Mouse (Mus musculus) midbrain, embryonic 13.5 days (tissue): ENCODE results near the gene Gm42669. TPM values are rescaled to one million over a fixed set of nuclear protein-coding genes. Genes with fewer than 3 reads are reported as not detected.

Experiments used
- ATAC-seq: fragments of 200-750 bp; cut with Nextera tagmentation; 2 replicates; pipeline ENCODE4 v1.8.0; 2017; ENCODE audit warnings: mild to moderate bottlenecking, moderate TSS enrichment, moderate library complexity
- H3K27ac ChIP-seq: fragments of 300-500 bp; sonication (generic); 2 replicates; pipeline ENCODE4 v1.5.1; 2015; ENCODE audit warnings: inconsistent platforms, mild to moderate bottlenecking, moderate library complexity
- H3K27me3 ChIP-seq: fragments of 300-500 bp; sonication (generic); 2 replicates; pipeline ENCODE4 v1.6.1; 2015; ENCODE audit warnings: mild to moderate bottlenecking, inconsistent platforms
- H3K36me3 ChIP-seq: fragments of 300-500 bp; sonication (generic); 2 replicates; pipeline ENCODE4 v1.6.1; 2015; ENCODE audit warnings: mild to moderate bottlenecking, inconsistent platforms
- H3K4me1 ChIP-seq: fragments of 300-500 bp; sonication (generic); replicated peaks from 2 replicates; pipeline ENCODE4 v1.6.1; 2015; ENCODE audit warnings: inconsistent platforms
- H3K4me2 ChIP-seq: fragments of 300-500 bp; sonication (generic); replicated peaks from 2 replicates; pipeline ENCODE4 v1.6.1; 2015; ENCODE audit warnings: moderate library complexity, mild to moderate bottlenecking, inconsistent platforms
- H3K4me3 ChIP-seq: fragments of 300-500 bp; sonication (generic); replicated peaks from 2 replicates; pipeline ENCODE4 v1.5.1; 2015; ENCODE audit warnings: mild to moderate bottlenecking, inconsistent platforms
- H3K9ac ChIP-seq: fragments of 300-500 bp; sonication (generic); replicated peaks from 2 replicates; pipeline ENCODE4 v1.6.1; 2015; ENCODE audit warnings: mild to moderate bottlenecking, inconsistent platforms
- H3K9me3 ChIP-seq: fragments of 300-500 bp; sonication (generic); 2 replicates; pipeline ENCODE4 v1.6.1; 2016; ENCODE audit warnings: mild to moderate bottlenecking, inconsistent platforms
- WGBS: fragments of 180-500 bp; shearing (Covaris S2); methylation state at CpG from one replicate; pipeline ENCODE4 v1.1.7; 2015; 5-methylcytosine and 5-hydroxymethylcytosine counted together
- polyA plus RNA-seq: library from polyadenylated mRNA; unstranded; fragments of >200 nt; fragmentation: Nextera tagmentation; extraction: Ambion mirVana; gene quantifications from 2 replicates; pipeline ENCODE4 v1.2.1, GENCODE M21; 2015

Gm42669 gene
- polyA plus RNA-seq, 1 experiment from 2014 or later = 0.30 TPM

DNA sequence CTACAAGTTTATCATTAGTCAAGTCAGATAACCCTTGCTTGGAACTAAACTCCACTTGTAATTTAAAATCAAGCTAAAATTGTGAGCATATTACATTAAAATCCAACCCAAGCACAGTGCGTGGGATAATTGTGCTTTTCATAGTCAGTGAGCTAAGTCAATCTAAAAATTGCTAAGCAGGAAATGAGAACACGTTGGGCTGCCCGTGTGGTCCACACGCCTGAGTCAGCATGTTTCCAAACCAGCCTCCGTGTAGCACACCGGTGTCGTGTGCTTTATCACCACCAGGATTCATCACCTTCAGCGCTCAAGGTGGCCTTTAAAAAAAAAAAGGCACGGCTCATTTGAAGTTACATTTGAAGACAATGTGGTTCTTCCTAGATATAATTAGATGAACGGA lies 16.9 kb downstream of the Gm42669 start:
- 92% methylated on average over 10 of the region's 10 CpGs for WGBS
- H3K36me3 ChIP-seq = no peaks in the 10 kb centered on the region
- H3K9me3 ChIP-seq = no peaks in the 10 kb centered on the region
- no peaks in the 10 kb centered on the region for H3K4me1 ChIP-seq
- ATAC-seq = no peak
- H3K9ac ChIP-seq = no peak overlapping the region
- H3K27me3 ChIP-seq = no peaks in the 10 kb centered on the region
- no peak overlapping the region for H3K4me3 ChIP-seq
- H3K27ac ChIP-seq = no peak overlapping the region
- no peak overlapping the region for H3K4me2 ChIP-seq

DNA sequence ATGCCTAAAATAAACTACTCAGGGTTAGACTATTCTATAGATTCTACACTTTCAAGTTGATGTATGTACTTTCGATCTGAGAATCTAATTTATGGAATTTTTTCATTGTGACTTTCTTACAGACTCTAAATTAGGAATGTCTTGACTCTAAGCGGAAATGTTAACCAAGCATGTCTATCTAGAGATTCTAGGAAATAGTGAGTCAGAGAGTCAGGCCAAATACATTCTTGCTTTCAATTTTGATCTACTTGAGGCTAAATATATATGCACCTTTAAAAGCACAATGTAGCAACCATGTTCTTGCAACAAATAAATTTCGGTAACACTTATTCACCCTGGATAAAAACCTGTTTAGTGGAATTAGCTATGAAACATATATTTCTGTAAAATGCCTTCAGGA lies 21.4 kb downstream of the Gm42669 start:
- Histone ChIP-seq H3K4me2 (no peak overlapping the region), H3K4me1 (no peaks in the 10 kb centered on the region), H3K27me3 (no peaks in the 10 kb centered on the region), H3K36me3 (no peaks in the 10 kb centered on the region), H3K27ac (no peak overlapping the region), H3K9ac (no peak overlapping the region), H3K9me3 (no peaks in the 10 kb centered on the region), H3K4me3 (no peak overlapping the region)
- 89% methylated on average over 3 of the region's 3 CpGs for WGBS
- ATAC-seq = no peak

DNA sequence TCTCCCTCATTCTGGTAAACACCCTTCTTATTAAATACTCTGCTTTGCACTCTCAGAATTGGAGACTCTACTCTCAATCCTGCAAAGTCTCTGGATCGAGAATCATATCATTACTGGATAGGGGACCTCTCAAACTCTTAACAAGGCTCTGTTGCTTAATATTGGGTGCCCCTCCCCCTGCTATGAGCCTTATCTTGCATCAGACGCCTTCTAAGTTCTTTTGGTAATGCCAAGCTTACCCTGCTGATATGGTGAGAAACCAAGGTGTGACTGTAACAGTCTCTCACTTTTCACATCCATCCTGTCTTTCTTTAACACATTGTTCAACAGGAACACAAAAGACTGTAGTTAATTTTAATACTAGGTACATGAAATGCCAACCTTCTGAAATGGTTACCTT lies 26.2 kb downstream of the Gm42669 start:
- Histone ChIP-seq H3K27ac (no peak overlapping the region), H3K9me3 (no peaks in the 10 kb centered on the region), H3K4me3 (no peak overlapping the region), H3K4me1 (no peaks in the 10 kb centered on the region), H3K9ac (no peak overlapping the region), H3K27me3 (no peaks in the 10 kb centered on the region), H3K4me2 (no peak overlapping the region), H3K36me3 (no peaks in the 10 kb centered on the region)
- no peak for ATAC-seq
- WGBS = 66% methylated on average over 2 of the region's 2 CpGs

DNA sequence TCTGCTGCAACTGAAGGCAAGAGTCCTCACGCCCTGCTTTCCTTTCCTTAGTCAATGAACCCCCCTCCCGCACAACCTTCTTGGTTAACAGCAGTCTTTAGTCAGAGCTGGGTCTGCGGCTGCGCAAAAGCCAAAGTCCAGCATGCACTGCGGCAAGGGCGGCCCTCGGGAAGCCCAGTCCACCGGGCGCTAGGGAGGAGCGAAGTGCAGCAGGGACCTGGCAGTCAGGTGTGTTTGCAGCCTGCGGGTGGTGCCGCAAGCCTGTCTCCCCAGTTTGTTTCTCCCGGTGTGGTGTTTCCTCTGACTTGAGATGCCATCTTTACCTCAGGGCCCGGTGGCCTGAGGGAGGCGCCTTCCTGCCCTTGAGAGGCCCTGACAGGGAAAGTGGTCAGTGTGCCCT lies 27.2 kb downstream of the Gm42669 start, which contains the start of gene 1700028K03Rik:
Gene 1700028K03Rik (plus strand): TSS at position 129 of the 400 bp plus-strand sequence.
- 68% methylated on average over 15 of the region's 15 CpGs for WGBS

DNA sequence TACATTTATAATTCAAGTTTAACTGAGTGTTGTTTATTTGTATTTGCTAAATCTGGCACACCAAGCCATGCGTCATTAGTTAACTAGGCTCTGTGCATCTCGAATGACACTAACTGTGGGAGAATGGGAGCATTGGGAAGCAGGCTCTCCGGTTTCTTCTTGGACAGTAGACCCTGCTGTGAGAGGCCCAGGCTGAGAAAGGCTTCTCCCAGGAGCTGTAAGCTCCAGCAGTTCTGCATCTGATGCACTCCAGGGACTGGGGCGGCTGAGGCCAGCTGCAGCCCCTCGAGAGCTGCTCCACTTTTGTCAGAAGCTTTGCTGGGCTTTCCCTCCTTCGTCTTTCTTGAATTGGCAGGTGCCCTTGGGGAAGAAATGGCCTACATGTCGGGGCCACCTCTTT lies 34.3 kb downstream of the Gm42669 start:
- 24% methylated on average over 7 of the region's 7 CpGs for WGBS
- no peak for ATAC-seq

More for the DNA sequence above, 27.2 kb downstream of the Gm42669 start, which contains the start of gene 1700028K03Rik:
- Histone ChIP-seq H3K9ac (no peak within 1 kb of the TSS), H3K27ac (no peak within 1 kb of the TSS), H3K27me3 (no peaks in the 10 kb centered on the region), H3K4me2 (no peak within 1 kb of the TSS), H3K36me3 (no peaks in the 10 kb centered on the region), H3K9me3 (no peaks in the 10 kb centered on the region), H3K4me3 (no peak within 1 kb of the TSS), H3K4me1 (no peaks in the 10 kb centered on the region)
- ATAC-seq = no peak

DNA sequence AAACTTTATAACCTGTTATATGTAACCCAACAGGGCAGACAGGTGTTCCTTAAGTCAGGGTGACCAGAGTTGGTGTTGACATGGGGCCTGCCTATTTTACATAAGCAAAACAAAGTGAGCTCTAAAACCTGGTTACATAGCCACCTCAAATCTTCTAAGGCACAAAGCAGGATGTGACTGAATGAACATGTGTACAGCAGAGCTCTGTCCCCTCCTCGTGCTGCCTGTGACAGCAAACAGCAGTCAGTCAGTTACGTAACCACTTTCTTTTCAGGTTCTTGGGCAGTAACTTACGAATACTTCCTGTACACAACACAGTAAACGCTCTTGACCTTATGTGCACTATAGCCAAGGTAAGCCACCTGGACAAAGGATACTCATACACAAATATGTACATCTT lies 38.5 kb downstream of the Gm42669 start:
- no peak for ATAC-seq

More for the DNA sequence above, 34.3 kb downstream of the Gm42669 start:
- no peak overlapping the region for H3K4me2 ChIP-seq
- no peaks in the 10 kb centered on the region for H3K9me3 ChIP-seq
- H3K36me3 ChIP-seq = no peaks in the 10 kb centered on the region
- H3K4me1 ChIP-seq = peaks cover 4% of the 10 kb centered on the region
- H3K4me3 ChIP-seq = no peak overlapping the region
- H3K27ac ChIP-seq = no peak overlapping the region
- no peak overlapping the region for H3K9ac ChIP-seq
- H3K27me3 ChIP-seq = no peaks in the 10 kb centered on the region

DNA sequence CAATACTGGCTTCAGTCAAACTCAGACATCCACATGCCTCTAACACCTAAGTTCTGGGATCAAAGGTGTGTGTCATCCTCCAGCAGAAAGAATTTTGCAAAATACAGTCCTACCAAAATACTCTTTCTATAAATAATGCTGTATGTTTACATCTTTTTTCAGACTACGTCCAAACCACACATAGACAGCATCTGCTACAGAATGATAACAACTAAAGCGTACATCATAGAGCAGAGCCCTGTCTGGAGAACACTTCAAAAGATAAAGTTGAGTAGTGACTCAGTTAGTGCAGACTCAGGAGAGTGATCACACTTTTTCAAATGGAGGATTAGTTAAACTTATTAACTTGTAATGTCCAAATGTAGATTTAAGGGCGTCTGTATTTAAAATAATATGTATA lies 40.5 kb downstream of the Gm42669 start:
- Histone ChIP-seq H3K9me3 (no peaks in the 10 kb centered on the region), H3K36me3 (peaks cover 36% of the 10 kb centered on the region), H3K4me1 (no peaks in the 10 kb centered on the region), H3K27me3 (no peaks in the 10 kb centered on the region), H3K4me2 (no peak overlapping the region), H3K4me3 (no peak overlapping the region), H3K9ac (no peak overlapping the region), H3K27ac (no peak overlapping the region)
- no peak for ATAC-seq
- 89% methylated on average over 3 of the region's 3 CpGs for WGBS

More for the DNA sequence above, 38.5 kb downstream of the Gm42669 start:
- Histone ChIP-seq H3K4me3 (no peak overlapping the region), H3K36me3 (peaks cover 23% of the 10 kb centered on the region), H3K9me3 (no peaks in the 10 kb centered on the region), H3K27me3 (no peaks in the 10 kb centered on the region), H3K4me2 (no peak overlapping the region), H3K27ac (no peak overlapping the region), H3K9ac (no peak overlapping the region), H3K4me1 (peaks cover 4% of the 10 kb centered on the region)
- WGBS = 89% methylated on average over 4 of the region's 4 CpGs

DNA sequence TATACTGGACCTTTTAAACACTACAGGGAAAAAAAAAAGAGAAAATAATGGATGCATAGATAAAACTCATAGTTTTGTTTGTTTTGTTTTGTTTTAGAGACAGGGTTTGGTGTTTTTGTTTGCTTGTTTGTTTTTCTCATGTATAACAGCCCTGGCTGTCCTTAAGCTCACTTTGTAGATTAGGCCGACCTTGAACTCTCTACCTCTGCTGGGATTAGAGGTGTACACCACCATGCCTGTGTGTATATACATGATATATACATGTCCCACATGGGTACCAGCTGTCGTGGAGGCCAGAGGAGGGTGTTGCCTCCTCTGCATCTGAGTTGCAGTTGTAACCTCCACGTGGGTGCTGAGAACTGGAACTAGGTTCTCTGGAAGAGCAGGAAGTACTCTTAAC lies 41.0 kb downstream of the Gm42669 start:
- Histone ChIP-seq H3K9ac (no peak overlapping the region), H3K4me3 (no peak overlapping the region), H3K27ac (no peak overlapping the region), H3K27me3 (no peaks in the 10 kb centered on the region), H3K36me3 (peaks cover 39% of the 10 kb centered on the region), H3K9me3 (no peaks in the 10 kb centered on the region), H3K4me1 (no peaks in the 10 kb centered on the region), H3K4me2 (no peak overlapping the region)
- no peak for ATAC-seq
- WGBS = 88% methylated on average over 3 of the region's 3 CpGs

DNA sequence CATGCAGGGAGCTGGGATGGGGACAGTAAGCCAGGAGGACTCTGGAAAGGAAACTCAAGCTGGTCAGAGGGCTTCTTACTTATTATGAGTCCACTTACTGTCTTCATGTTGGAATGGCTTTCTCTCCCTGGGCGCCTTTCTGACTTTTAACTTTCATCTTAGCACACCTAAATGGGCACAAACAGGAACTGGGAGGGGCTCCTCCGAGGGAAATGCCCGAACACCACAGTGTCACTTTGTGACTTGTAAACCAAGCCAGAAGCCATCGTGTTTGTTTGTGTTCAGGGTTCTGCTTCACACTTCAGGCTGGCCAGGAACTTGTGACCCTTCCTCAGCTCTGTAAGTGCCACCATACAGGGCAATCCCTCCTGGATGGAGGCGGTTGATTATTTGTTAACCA lies 46.9 kb downstream of the Gm42669 start:
- Histone ChIP-seq H3K4me1 (no peaks in the 10 kb centered on the region), H3K36me3 (peaks cover 49% of the 10 kb centered on the region), H3K27ac (no peak overlapping the region), H3K9me3 (no peaks in the 10 kb centered on the region), H3K9ac (no peak overlapping the region), H3K4me3 (no peak overlapping the region), H3K27me3 (no peaks in the 10 kb centered on the region), H3K4me2 (no peak overlapping the region)
- WGBS = 94% methylated on average over 5 of the region's 5 CpGs
- no peak for ATAC-seq

DNA sequence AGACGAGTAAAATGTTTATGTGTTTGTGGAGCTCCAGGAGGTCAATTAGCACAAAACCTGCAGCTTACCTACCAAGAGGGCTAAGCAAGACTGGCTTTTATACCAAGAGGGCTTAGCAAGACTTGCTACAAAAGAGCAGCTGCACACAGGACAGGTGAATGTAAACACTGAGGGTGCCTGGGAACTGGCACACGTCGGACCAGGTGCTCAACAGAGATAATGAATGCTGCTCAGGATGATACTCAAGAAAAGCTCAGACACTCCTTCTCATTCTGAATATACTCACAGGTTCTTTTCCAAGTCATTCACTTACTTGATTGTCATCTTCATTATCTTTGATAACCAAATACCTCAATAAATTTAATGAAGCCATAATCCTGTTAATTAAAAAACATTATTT lies 49.5 kb downstream of the Gm42669 start:
- ATAC-seq = no peak
- Histone ChIP-seq H3K4me2 (no peak overlapping the region), H3K4me3 (no peak overlapping the region), H3K27me3 (no peaks in the 10 kb centered on the region), H3K27ac (no peak overlapping the region), H3K9me3 (no peaks in the 10 kb centered on the region), H3K9ac (no peak overlapping the region), H3K4me1 (no peaks in the 10 kb centered on the region), H3K36me3 (peaks cover 56% of the 10 kb centered on the region)
- WGBS = 86% methylated on average over 3 of the region's 3 CpGs

DNA sequence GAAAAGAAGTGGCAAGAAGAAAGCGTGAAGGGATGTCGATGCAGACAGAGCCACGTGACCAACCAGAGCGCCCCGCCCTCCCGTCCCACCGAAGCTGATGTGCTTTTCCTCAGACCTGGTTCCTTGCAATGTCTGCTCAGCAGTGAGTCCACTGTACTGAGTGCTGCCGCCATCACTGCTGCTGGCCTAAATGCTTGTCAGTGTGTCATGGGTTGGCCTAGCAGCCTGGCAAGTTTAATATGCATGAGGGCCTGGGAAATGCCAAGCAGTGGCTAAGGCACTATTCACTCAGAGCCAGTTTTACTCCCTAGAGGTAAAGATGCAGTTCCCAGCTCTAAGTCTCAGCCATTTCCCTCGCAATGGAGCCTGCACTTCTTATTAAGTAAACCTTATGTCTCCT lies 61.7 kb downstream of the Gm42669 start:
- WGBS = 94% methylated on average over 9 of the region's 9 CpGs
- H3K4me1 ChIP-seq = no peaks in the 10 kb centered on the region
- H3K4me3 ChIP-seq = no peak overlapping the region
- no peak overlapping the region for H3K4me2 ChIP-seq
- peaks cover 62% of the 10 kb centered on the region for H3K36me3 ChIP-seq
- H3K27ac ChIP-seq = no peak overlapping the region
- H3K9ac ChIP-seq = no peak overlapping the region
- no peaks in the 10 kb centered on the region for H3K9me3 ChIP-seq
- H3K27me3 ChIP-seq = no peaks in the 10 kb centered on the region
- no peak for ATAC-seq

DNA sequence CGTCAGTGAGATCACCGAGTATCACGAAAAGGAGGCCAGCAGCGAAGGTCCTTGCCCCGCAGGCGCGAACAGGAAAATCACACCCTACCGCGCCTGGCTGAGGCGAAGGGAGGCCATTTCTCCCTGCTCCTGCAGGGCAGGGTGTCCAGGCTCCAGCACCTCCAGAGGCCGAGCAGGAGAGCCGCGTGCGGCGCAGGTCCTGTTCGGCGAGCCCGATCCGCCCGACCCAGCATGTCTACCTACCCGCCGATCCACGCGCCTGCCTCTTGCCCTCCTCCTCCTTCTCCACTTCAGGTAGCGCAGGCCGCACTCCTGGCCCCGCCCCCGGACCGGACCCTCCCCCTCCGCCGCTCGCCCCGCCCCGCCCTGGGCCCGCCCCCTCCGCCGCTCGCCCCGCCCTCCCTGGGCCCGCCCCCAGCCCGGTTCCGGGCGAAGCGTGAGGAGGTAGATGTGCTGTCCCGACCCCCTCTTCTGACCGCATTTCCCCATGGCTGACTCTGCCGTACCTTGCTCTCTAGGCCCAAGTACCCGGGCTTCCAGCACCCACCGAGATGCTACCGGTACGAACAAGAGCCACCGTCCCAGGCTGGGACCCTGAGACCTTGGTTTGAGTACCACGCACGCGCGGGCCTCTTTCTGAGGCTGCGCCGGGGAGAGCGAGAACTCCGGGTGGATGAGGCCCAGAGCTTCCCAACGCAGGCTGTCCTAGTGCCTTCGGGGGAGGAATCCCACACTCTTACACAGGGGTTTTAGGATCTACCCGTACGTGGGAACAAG lies 90.1 kb downstream of the Gm42669 start, which contains the start of the genes Rpap2 and Glmn:
Gene Rpap2 (plus strand): TSS at position 73 of the 777 bp plus-strand sequence.
Gene Glmn (minus strand): TSS at position 588 of the 777 bp plus-strand sequence.
- peaks cover 11% of the 10 kb centered on the region for H3K4me1 ChIP-seq
- peak within 1 kb of the TSS; percentile 72 for H3K4me2 ChIP-seq
- ATAC-seq = peak; percentile 97
- H3K9ac ChIP-seq = peak within 1 kb of the TSS; percentile 82
- WGBS = under 1% methylated on average over 59 of the region's 64 CpGs
- no peaks in the 10 kb centered on the region for H3K27me3 ChIP-seq
- peak within 1 kb of the TSS; percentile 65 for H3K4me3 ChIP-seq
- H3K36me3 ChIP-seq = peaks cover 16% of the 10 kb centered on the region
- H3K27ac ChIP-seq = peak within 1 kb of the TSS; percentile 88
- H3K9me3 ChIP-seq = no peaks in the 10 kb centered on the region
